Mouse (Mus musculus) MEL (cell line): ENCODE measurements around the gene Bcl6. TPM values are rescaled to one million over a fixed set of nuclear protein-coding genes. Genes with fewer than 3 reads are reported as not detected.

ENCODE experiments used
- DNase-seq: peaks from one replicate; pipeline ENCODE4 v3.0.0; 2011; ENCODE audit warnings: low read depth, low spot score
- H3K27ac ChIP-seq: 2 replicates; pipeline ENCODE4 v1.5.1; 2012; ENCODE audit warnings: low read depth, mild to moderate bottlenecking, control low read depth, low read length, moderate library complexity; ENCODE audit not compliant: control insufficient read depth
- H3K27me3 ChIP-seq, 2 experiments: fragments of 150-350 bp in 1 of 2; sonication (generic) in 1 of 2; 2 replicates each; pipeline ENCODE4 v1.6.1; 2012; ENCODE audit warnings: low read length in 2 of 2, mild to moderate bottlenecking in 2 of 2, improper control_type of control experiment in 1 of 2, moderate library complexity in 1 of 2; ENCODE audit not compliant: insufficient read depth in 2 of 2, control insufficient read depth in 1 of 2
- H3K36me3 ChIP-seq, 2 experiments: 2 replicates each; pipeline ENCODE4 v1.6.1; 2012 to 2014; ENCODE audit warnings: low read length in 2 of 2, improper control_type of control experiment in 1 of 2, inconsistent platforms in 1 of 2, mild to moderate bottlenecking in 1 of 2; ENCODE audit not compliant: insufficient read depth in 2 of 2, control insufficient read depth in 1 of 2
- H3K4me1 ChIP-seq, 2 experiments: fragments of 150-350 bp in 1 of 2; sonication (generic) in 1 of 2; 2 replicates each; pipeline ENCODE4 v1.6.1; 2012; ENCODE audit warnings: low read length in 2 of 2, improper control_type of control experiment in 1 of 2, mild to moderate bottlenecking in 1 of 2; ENCODE audit not compliant: insufficient read depth in 2 of 2, control insufficient read depth in 1 of 2
- H3K4me3 ChIP-seq, 2 experiments: fragments of 150-350 bp in 1 of 2; sonication (generic) in 1 of 2; 2 replicates each; pipeline ENCODE4 v1.5.1; 2012; ENCODE audit warnings: low read depth in 2 of 2, low read length in 2 of 2, mild to moderate bottlenecking in 2 of 2, moderate library complexity in 2 of 2, control low read depth in 1 of 2, improper control_type of control experiment in 1 of 2; ENCODE audit not compliant: control insufficient read depth in 1 of 2, insufficient read depth in 1 of 2
- H3K79me2 ChIP-seq: 2 replicates; pipeline ENCODE4 v1.6.1; 2012; ENCODE audit warnings: mild to moderate bottlenecking, low read length, moderate library complexity; ENCODE audit not compliant: control insufficient read depth, poor library complexity, insufficient read depth
- H3K9ac ChIP-seq: 2 replicates; pipeline ENCODE4 v1.6.1; 2012; ENCODE audit warnings: low read depth, mild to moderate bottlenecking, control low read depth, low read length, moderate library complexity; ENCODE audit not compliant: control insufficient read depth, poor library complexity, severe bottlenecking
- H3K9me3 ChIP-seq: fragments of 150-350 bp; sonication (generic); replicated peaks from 2 replicates; pipeline ENCODE4 v1.6.1; 2012; ENCODE audit warnings: mild to moderate bottlenecking, low read length, improper control_type of control experiment, moderate library complexity; ENCODE audit not compliant: insufficient read depth
- CHD2 ChIP-seq: IDR thresholded peaks from 2 replicates; pipeline ENCODE4 v1.6.1; 2011; ENCODE audit warnings: low read length, improper control_type of control experiment
- CTCF ChIP-seq, 3 experiments: IDR thresholded peaks in 2 of 3; conservative IDR thresholded peaks in 1 of 3; 2 replicates each; pipeline ENCODE4 v1.5.1; 2011 to 2012; ENCODE audit warnings: low read length in 3 of 3, low read depth in 2 of 3, mild to moderate bottlenecking in 2 of 3, improper control_type of control experiment in 1 of 3, inconsistent platforms in 1 of 3, mixed read lengths in 1 of 3, moderate library complexity in 1 of 3; ENCODE audit not compliant: control insufficient read depth in 1 of 3, insufficient read depth in 1 of 3, poor library complexity in 1 of 3, severe bottlenecking in 1 of 3
- E2F4 ChIP-seq: IDR thresholded peaks from 2 replicates; pipeline ENCODE4 v1.6.1; 2011; ENCODE audit warnings: low read depth, low read length, improper control_type of control experiment, borderline replicate concordance
- EP300 ChIP-seq, 2 experiments: IDR thresholded peaks; 2 replicates each; pipeline ENCODE4 v1.6.1; 2011; ENCODE audit warnings: improper control_type of control experiment in 2 of 2, low read length in 2 of 2, low read depth in 1 of 2, mild to moderate bottlenecking in 1 of 2
- ETS1 ChIP-seq: IDR thresholded peaks from 2 replicates; pipeline ENCODE4 v1.6.1; 2012; ENCODE audit warnings: low read depth, mild to moderate bottlenecking, inconsistent platforms, low read length, improper control_type of control experiment, moderate library complexity
- JUND ChIP-seq: IDR thresholded peaks from 2 replicates; pipeline ENCODE4 v1.6.1; 2011; ENCODE audit warnings: low read depth, mild to moderate bottlenecking, improper control_type of control experiment, low read length
- MAX ChIP-seq: IDR thresholded peaks from 2 replicates; pipeline ENCODE4 v1.6.1; 2011; ENCODE audit warnings: low read length, improper control_type of control experiment
- MAZ ChIP-seq: IDR thresholded peaks from 2 replicates; pipeline ENCODE4 v1.6.1; 2012; ENCODE audit warnings: low read depth, mild to moderate bottlenecking, inconsistent platforms, low read length, improper control_type of control experiment
- MEF2A ChIP-seq: IDR thresholded peaks from 2 replicates; pipeline ENCODE4 v1.6.1; 2014; ENCODE audit warnings: low read depth, mild to moderate bottlenecking, inconsistent platforms, low read length, improper control_type of control experiment; ENCODE audit not compliant: poor library complexity, insufficient replicate concordance, severe bottlenecking; ENCODE audit errors: extremely low read depth
- NELFE ChIP-seq: IDR thresholded peaks from 2 replicates; pipeline ENCODE4 v1.6.1; 2011; ENCODE audit warnings: low read depth, low read length, improper control_type of control experiment
- NRF1 ChIP-seq: IDR thresholded peaks from 2 replicates; pipeline ENCODE4 v1.6.1; 2014; ENCODE audit warnings: low read depth, mild to moderate bottlenecking, inconsistent platforms, low read length, improper control_type of control experiment, moderate library complexity; ENCODE audit not compliant: poor library complexity, insufficient read depth, severe bottlenecking
- POLR2A ChIP-seq, 2 experiments: IDR thresholded peaks; 2 replicates each; pipeline ENCODE4 v1.6.1; 2011 to 2012; ENCODE audit warnings: low read length in 2 of 2, mild to moderate bottlenecking in 2 of 2, control low read depth in 1 of 2, improper control_type of control experiment in 1 of 2, low read depth in 1 of 2, moderate library complexity in 1 of 2; ENCODE audit not compliant: control insufficient read depth in 1 of 2, insufficient read depth in 1 of 2, poor library complexity in 1 of 2
- POLR2AphosphoS5 ChIP-seq: IDR thresholded peaks from 2 replicates; pipeline ENCODE4 v1.6.1; 2012; ENCODE audit warnings: low read depth, borderline replicate concordance, mild to moderate bottlenecking, inconsistent platforms, low read length, moderate library complexity, mixed read lengths
- RAD21 ChIP-seq: IDR thresholded peaks from 2 replicates; pipeline ENCODE4 v1.6.1; 2011; ENCODE audit warnings: mild to moderate bottlenecking, low read depth, low read length, improper control_type of control experiment
- TBP ChIP-seq: IDR thresholded peaks from 2 replicates; pipeline ENCODE4 v1.8.0; 2011; ENCODE audit warnings: low read depth, low read length, improper control_type of control experiment
- UBTF ChIP-seq: IDR thresholded peaks from 2 replicates; pipeline ENCODE4 v1.6.1; 2012; ENCODE audit warnings: low read depth, mild to moderate bottlenecking, inconsistent platforms, low read length, improper control_type of control experiment, moderate library complexity, borderline replicate concordance; ENCODE audit not compliant: insufficient read depth
- polyA plus RNA-seq, 2 experiments: library from polyadenylated mRNA; stranded (reverse) in 1 of 2; unstranded in 1 of 2; fragments of >175 nt in 1 of 2; fragments of >200 nt in 1 of 2; gene quantifications; 2 replicates each; pipeline versions ENCODE4 v1.2.1 to v1.2.4; 2012; ENCODE audit warnings: low replicate concordance in 2 of 2, low read depth in 1 of 2; ENCODE audit not compliant: insufficient read length in 2 of 2, insufficient read depth in 1 of 2, missing spikeins in 1 of 2
- total RNA-seq: library from RNA; depleted of rRNA; stranded (reverse); fragments of 300-350 nt; gene quantifications from 2 replicates; pipeline ENCODE4 v1.2.3, GENCODE M21; 2012

Bcl6 gene
- total and polyA plus RNA-seq, 3 experiments: not detected

GRCm38 (mm10) chr16:23997228-23997627 lies 8.6 kb upstream of the Bcl6 start:
- TF ChIP-seq E2F4 (no peak), MEF2A (no peak), CTCF (IDR thresholded peaks at IDR 0.05 in 2 of 3, conservative IDR thresholded peaks at IDR 0.05 in 1 of 3; ENCODE audit: control insufficient read depth in 1 of 3, insufficient read depth in 1 of 3, low read depth in 2 of 3, low read length in 3 of 3, poor library complexity in 1 of 3, severe bottlenecking in 1 of 3) (no peak), MAZ (no peak), CHD2 (no peak), UBTF (no peak), POLR2AphosphoS5 (no peak), EP300 (IDR thresholded peaks at IDR 0.05; ENCODE audit: low read depth in 1 of 2, low read length in 2 of 2) (no peak), MAX (no peak), JUND (no peak), ETS1 (no peak), RAD21 (no peak)
- H3K79me2 ChIP-seq: no peaks in the 10 kb centered on the region
- H3K9ac ChIP-seq: no peak overlapping the region
- H3K27ac ChIP-seq: no peak overlapping the region
- H3K36me3 ChIP-seq: no peaks in the 10 kb centered on the region
- no peaks in the 10 kb centered on the region for H3K27me3 ChIP-seq
- no peak overlapping the region for H3K4me3 ChIP-seq
- H3K4me1 ChIP-seq: no peaks in the 10 kb centered on the region
- no peaks in the 10 kb centered on the region for H3K9me3 ChIP-seq
- no peak for DNase-seq

- Histone ChIP-seq H3K79me2 (no peaks in the 10 kb centered on the region), H3K27ac (no peak overlapping the region), H3K27me3 (no peaks in the 10 kb centered on the region), H3K4me3 (no peak overlapping the region), H3K4me1 (no peaks in the 10 kb centered on the region), H3K9me3 (no peaks in the 10 kb centered on the region), H3K9ac (no peak overlapping the region), H3K36me3 (no peaks in the 10 kb centered on the region)
- TF ChIP-seq TBP (no peak), MEF2A (no peak), POLR2A (IDR thresholded peaks at IDR 0.05; ENCODE audit: control insufficient read depth in 1 of 2, insufficient read depth in 1 of 2, low read depth in 1 of 2, low read length in 2 of 2, poor library complexity in 1 of 2) (no peak), NRF1 (no peak), NELFE (no peak), JUND (no peak), E2F4 (no peak)
- no peak for DNase-seq
Measured at GRCm38 (mm10) chr16:23996342-23996741, 7.7 kb upstream of the Bcl6 start.
